Mouse (Mus musculus) naive thymus-derived CD4-positive, alpha-beta T cell, adult 5 months (primary cell): ENCODE data around the gene Duoxa1. TPM values are rescaled to one million over a fixed set of nuclear protein-coding genes. Genes with fewer than 3 reads are reported as not detected.

Experiments
- polyA plus RNA-seq: library from polyadenylated mRNA; unstranded; fragments of 100-300 nt; shearing (Covaris generic); gene quantifications from one replicate; pipeline ENCODE4 v1.2.1, GENCODE M21; 2017

The Duoxa1 gene
- polyA plus RNA-seq, result not detected

GRCm38 (mm10) chr2:122313536-122313935 is at the start of gene Duoxa1:
Gene Duoxa1 (minus strand): TSS chr2:122313730.

GRCm38 (mm10) chr2:122315372-122315771 is 1.8 kb upstream of the Duoxa1 start, which contains the start of gene Duox1:
Gene Duox1 (plus strand): TSS chr2:122315672.

GRCm38 (mm10) chr2:122298596-122299490 is 14.7 kb downstream of the Duoxa1 start, which contains the start of gene Duoxa2:
Gene Duoxa2 (plus strand): TSS chr2:122298900.

GRCm38 (mm10) chr2:122298096-122298499 is 15.4 kb downstream of the Duoxa1 start, which contains the start of gene Duox2:
Gene Duox2 (minus strand): TSS chr2:122298449.

Other genes starting within 250 kb of the Duoxa1 start
- 15.3 TPM for gene Spg11, start 195.3 kb downstream of the Duoxa1 start, polyA plus RNA-seq
- gene B2m, start 166.0 kb downstream of the Duoxa1 start, polyA plus RNA-seq, result 5,735 TPM
- gene Trim69, start 153.0 kb downstream of the Duoxa1 start, polyA plus RNA-seq, result 0.20 TPM
- 0.61 TPM for gene Patl2, start 127.5 kb downstream of the Duoxa1 start, polyA plus RNA-seq
- not detected for gene Terb2, start 127.5 kb downstream of the Duoxa1 start, polyA plus RNA-seq
- gene Sord, start 79.0 kb downstream of the Duoxa1 start, polyA plus RNA-seq, result 3.7 TPM
- not detected for gene Duox2, start 15.3 kb downstream of the Duoxa1 start, polyA plus RNA-seq
- not detected for gene Duoxa2, start 14.8 kb downstream of the Duoxa1 start, polyA plus RNA-seq
- not detected for gene Duox1, start 1.9 kb upstream of the Duoxa1 start, polyA plus RNA-seq
- 6.5 TPM for gene Shf, start 55.4 kb upstream of the Duoxa1 start, polyA plus RNA-seq
- 259 TPM for gene Slc28a2, start 112.7 kb upstream of the Duoxa1 start, polyA plus RNA-seq
- 214 TPM for gene Gm14085, start 171.2 kb upstream of the Duoxa1 start, polyA plus RNA-seq